Mouse (Mus musculus): ENCODE results near the gene Rgs7. TPM values are rescaled to one million over a fixed set of nuclear protein-coding genes. Genes with fewer than 3 reads are reported as not detected.

The Rgs7 gene
- polyA plus RNA-seq, 1 experiment = 1.2 TPM

DNA sequence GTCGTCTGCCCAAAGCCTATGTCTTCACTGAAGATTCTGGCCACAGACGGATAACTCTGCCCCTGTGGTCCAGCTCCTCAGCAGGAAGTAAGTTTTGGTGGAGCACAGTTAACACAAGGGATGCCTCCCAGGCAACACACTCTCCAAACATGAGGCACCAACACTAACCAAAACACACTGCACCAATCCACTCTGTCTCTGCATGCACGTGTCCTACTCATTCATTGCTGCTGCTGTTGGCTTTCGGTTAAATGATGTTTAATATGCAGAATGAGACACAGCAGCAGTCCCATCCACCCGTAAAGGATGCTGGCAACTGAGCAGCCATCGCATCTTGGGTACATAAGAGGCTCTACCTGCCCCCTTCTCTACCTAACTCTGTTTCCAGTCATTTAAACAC is 59.2 kb downstream of the Rgs7 start:
- DNase-seq = no peak
- WGBS = 77% methylated on average over 6 of the region's 6 CpGs
- Histone ChIP-seq H3K4me1 (ENCODE audit: control insufficient read depth, insufficient read depth, low read length) (no peaks in the 10 kb centered on the region), H3K27ac (ENCODE audit: insufficient read depth, low read depth, low read length) (no peak overlapping the region), H3K4me3 (ENCODE audit: insufficient read depth, low read depth, low read length) (no peak overlapping the region), H3K36me3 (ENCODE audit: control insufficient read depth, insufficient read depth, low read length) (no peaks in the 10 kb centered on the region), H3K27me3 (replicated peaks; ENCODE audit: control insufficient read depth, insufficient read depth, low read length) (no peaks in the 10 kb centered on the region)
- TF ChIP-seq CTCF (conservative IDR thresholded peaks at IDR 0.05; ENCODE audit: insufficient read depth, insufficient read length, low read depth, low read length) (no peak), POLR2A (IDR thresholded peaks at IDR 0.05; ENCODE audit: low read depth, low read length) (no peak)

- no peak for DNase-seq
- WGBS = 60% methylated on average over 4 of the region's 4 CpGs
Observed at GRCm38 (mm10) chr1:175431356-175432053, 60.8 kb downstream of the Rgs7 start.

GRCm38 (mm10) chr1:175427112-175427511 is 65.2 kb downstream of the Rgs7 start:
- WGBS = 82% methylated on average over 2 of the region's 2 CpGs
- H3K27ac ChIP-seq (ENCODE audit: insufficient read depth, low read depth, low read length) = no peak overlapping the region
- H3K27me3 ChIP-seq (replicated peaks; ENCODE audit: control insufficient read depth, insufficient read depth, low read length) = no peaks in the 10 kb centered on the region
- no peaks in the 10 kb centered on the region for H3K36me3 ChIP-seq (ENCODE audit: control insufficient read depth, insufficient read depth, low read length)
- no peak for TF ChIP-seq POLR2A (IDR thresholded peaks at IDR 0.05; ENCODE audit: low read depth, low read length)
- TF ChIP-seq CTCF (conservative IDR thresholded peaks at IDR 0.05; ENCODE audit: insufficient read depth, insufficient read length, low read depth, low read length) = no peak
- DNase-seq = no peak
- no peaks in the 10 kb centered on the region for H3K4me1 ChIP-seq (ENCODE audit: control insufficient read depth, insufficient read depth, low read length)
- no peak overlapping the region for H3K4me3 ChIP-seq (ENCODE audit: insufficient read depth, low read depth, low read length)

More at GRCm38 (mm10) chr1:175431356-175432053, 60.8 kb downstream of the Rgs7 start:
- TF ChIP-seq CTCF (conservative IDR thresholded peaks at IDR 0.05; ENCODE audit: insufficient read depth, insufficient read length, low read depth, low read length) (no peak), POLR2A (IDR thresholded peaks at IDR 0.05; ENCODE audit: low read depth, low read length) (no peak)
- Histone ChIP-seq H3K4me1 (ENCODE audit: control insufficient read depth, insufficient read depth, low read length) (no peaks in the 10 kb centered on the region), H3K27me3 (replicated peaks; ENCODE audit: control insufficient read depth, insufficient read depth, low read length) (no peaks in the 10 kb centered on the region), H3K36me3 (ENCODE audit: control insufficient read depth, insufficient read depth, low read length) (no peaks in the 10 kb centered on the region), H3K4me3 (ENCODE audit: insufficient read depth, low read depth, low read length) (no peak overlapping the region), H3K27ac (ENCODE audit: insufficient read depth, low read depth, low read length) (no peak overlapping the region)

DNA sequence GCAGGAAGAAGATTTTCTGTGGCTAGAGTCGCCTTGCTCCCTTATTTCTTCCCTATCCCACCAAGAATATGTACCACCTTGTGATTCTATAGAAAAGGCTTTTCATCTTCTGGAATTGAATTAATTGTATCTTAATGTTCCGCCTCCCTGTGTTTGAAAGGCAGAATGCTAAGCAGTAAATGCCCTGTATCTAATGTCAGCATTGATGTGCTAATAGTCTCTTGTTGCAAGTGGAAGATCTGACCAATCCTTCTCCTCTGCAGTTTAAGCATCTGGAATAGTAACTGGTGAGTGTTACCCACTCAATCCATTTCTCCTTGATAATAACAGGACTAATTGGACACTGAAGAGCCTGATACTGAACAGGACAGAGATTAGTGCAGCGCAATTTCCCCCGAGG is 65.9 kb downstream of the Rgs7 start:
- Histone ChIP-seq H3K4me3 (ENCODE audit: insufficient read depth, low read depth, low read length) (no peak overlapping the region), H3K27ac (ENCODE audit: insufficient read depth, low read depth, low read length) (no peak overlapping the region), H3K4me1 (ENCODE audit: control insufficient read depth, insufficient read depth, low read length) (no peaks in the 10 kb centered on the region), H3K27me3 (replicated peaks; ENCODE audit: control insufficient read depth, insufficient read depth, low read length) (no peaks in the 10 kb centered on the region), H3K36me3 (ENCODE audit: control insufficient read depth, insufficient read depth, low read length) (no peaks in the 10 kb centered on the region)
- DNase-seq = no peak
- TF ChIP-seq CTCF (conservative IDR thresholded peaks at IDR 0.05; ENCODE audit: insufficient read depth, insufficient read length, low read depth, low read length) (no peak), POLR2A (IDR thresholded peaks at IDR 0.05; ENCODE audit: low read depth, low read length) (no peak)
- WGBS = 92% methylated on average over 4 of the region's 4 CpGs

DNA sequence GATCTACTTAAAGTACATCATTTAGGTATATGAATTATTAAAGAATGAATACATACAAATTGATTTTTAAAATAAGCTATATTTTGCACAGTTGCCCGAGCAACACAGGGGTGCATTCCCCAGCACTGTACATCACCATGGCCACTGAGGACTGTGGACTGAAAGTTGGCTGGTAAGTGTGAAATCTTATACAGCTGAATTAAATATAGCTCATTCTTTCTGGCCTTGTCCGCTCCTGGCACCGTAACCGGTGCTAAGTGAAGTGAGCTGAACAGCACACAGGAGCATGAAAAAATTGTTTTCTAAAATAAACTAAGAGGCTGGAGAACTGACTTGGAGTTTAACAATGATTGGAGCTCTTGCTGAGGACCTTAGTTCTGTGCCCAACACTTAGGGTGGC is 71.4 kb downstream of the Rgs7 start:
- no peak overlapping the region for H3K4me3 ChIP-seq (ENCODE audit: insufficient read depth, low read depth, low read length)
- H3K36me3 ChIP-seq (ENCODE audit: control insufficient read depth, insufficient read depth, low read length) = no peaks in the 10 kb centered on the region
- no peak for DNase-seq
- no peaks in the 10 kb centered on the region for H3K27me3 ChIP-seq (replicated peaks; ENCODE audit: control insufficient read depth, insufficient read depth, low read length)
- H3K27ac ChIP-seq (ENCODE audit: insufficient read depth, low read depth, low read length) = no peak overlapping the region
- TF ChIP-seq POLR2A (IDR thresholded peaks at IDR 0.05; ENCODE audit: low read depth, low read length) = no peak
- TF ChIP-seq CTCF (conservative IDR thresholded peaks at IDR 0.05; ENCODE audit: insufficient read depth, insufficient read length, low read depth, low read length) = no peak
- 82% methylated on average over 4 of the region's 4 CpGs for WGBS
- no peaks in the 10 kb centered on the region for H3K4me1 ChIP-seq (ENCODE audit: control insufficient read depth, insufficient read depth, low read length)

DNA sequence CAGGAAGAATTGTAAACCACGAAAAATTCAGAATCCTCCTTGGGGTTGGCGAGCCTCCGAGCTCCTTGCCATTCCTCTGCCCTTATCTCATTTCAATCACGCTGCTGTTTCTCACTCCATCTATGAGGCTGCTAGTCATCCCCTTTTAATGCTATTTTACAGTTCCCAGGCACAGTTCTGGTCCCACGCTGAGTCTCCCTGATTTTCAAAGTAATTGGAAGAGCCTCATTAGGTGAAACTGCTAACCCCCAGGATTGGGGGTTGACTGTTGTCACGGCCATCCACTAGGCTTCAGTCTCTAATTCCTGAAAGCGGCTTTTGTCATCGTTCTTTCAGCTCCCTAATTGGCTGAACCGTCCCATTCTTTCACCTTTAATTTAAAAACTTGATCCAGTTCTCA is 76.6 kb downstream of the Rgs7 start:
- no peaks in the 10 kb centered on the region for H3K27me3 ChIP-seq (replicated peaks; ENCODE audit: control insufficient read depth, insufficient read depth, low read length)
- no peaks in the 10 kb centered on the region for H3K4me1 ChIP-seq (ENCODE audit: control insufficient read depth, insufficient read depth, low read length)
- no peak overlapping the region for H3K4me3 ChIP-seq (ENCODE audit: insufficient read depth, low read depth, low read length)
- H3K27ac ChIP-seq (ENCODE audit: insufficient read depth, low read depth, low read length) = no peak overlapping the region
- 67% methylated on average over 9 of the region's 9 CpGs for WGBS
- TF ChIP-seq CTCF (conservative IDR thresholded peaks at IDR 0.05; ENCODE audit: insufficient read depth, insufficient read length, low read depth, low read length) (no peak), POLR2A (IDR thresholded peaks at IDR 0.05; ENCODE audit: low read depth, low read length) (no peak)
- H3K36me3 ChIP-seq (ENCODE audit: control insufficient read depth, insufficient read depth, low read length) = no peaks in the 10 kb centered on the region
- DNase-seq = no peak

- H3K36me3 ChIP-seq (ENCODE audit: control insufficient read depth, insufficient read depth, low read length) = no peaks in the 10 kb centered on the region
- no peaks in the 10 kb centered on the region for H3K4me1 ChIP-seq (ENCODE audit: control insufficient read depth, insufficient read depth, low read length)
- no peak overlapping the region for H3K27ac ChIP-seq (ENCODE audit: insufficient read depth, low read depth, low read length)
- WGBS = 29% methylated on average over 3 of the region's 3 CpGs
- no peak for TF ChIP-seq CTCF (conservative IDR thresholded peaks at IDR 0.05; ENCODE audit: insufficient read depth, insufficient read length, low read depth, low read length)
- TF ChIP-seq POLR2A (IDR thresholded peaks at IDR 0.05; ENCODE audit: low read depth, low read length) = no peak
- H3K27me3 ChIP-seq (replicated peaks; ENCODE audit: control insufficient read depth, insufficient read depth, low read length) = no peaks in the 10 kb centered on the region
- H3K4me3 ChIP-seq (ENCODE audit: insufficient read depth, low read depth, low read length) = no peak overlapping the region
- DNase-seq = no peak
Observed at GRCm38 (mm10) chr1:175410399-175410798, 81.9 kb downstream of the Rgs7 start.
